Mouse (Mus musculus) lung, adult 2 months (tissue): ENCODE measurements around the gene Agxt2.

ENCODE experiments used
- CTCF ChIP-seq: fragments of 200-500 bp; IDR thresholded peaks from 2 replicates; pipeline ENCODE4 v1.5.1; 2011; ENCODE audit warnings: mild to moderate bottlenecking, low read length, control low read depth; ENCODE audit not compliant: insufficient read depth
- POLR2A ChIP-seq: fragments of 200-500 bp; IDR thresholded peaks from 2 replicates; pipeline ENCODE4 v1.6.1; 2011; ENCODE audit warnings: low read depth, mild to moderate bottlenecking, control low read depth, low read length, borderline replicate concordance; ENCODE audit errors: extremely low read depth

GRCm38 (mm10) chr15:10375404-10375803 is 17.1 kb downstream of the Agxt2 start:
- TF ChIP-seq CTCF: no peak
- TF ChIP-seq POLR2A: no peak
